Mouse (Mus musculus) limb, embryonic 14.5 days (tissue): Measurements from ENCODE around the gene Tuft1. TPM values are rescaled to one million over a fixed set of nuclear protein-coding genes. Genes with fewer than 3 reads are reported as not detected.

Experiments used
- ATAC-seq: fragments of 200-750 bp; cut with Nextera tagmentation; 2 replicates; pipeline ENCODE4 v1.8.0; 2017; ENCODE audit warnings: low read depth, moderate number of reproducible peaks, moderate TSS enrichment; ENCODE audit not compliant: low FRiP score
- DNase-seq: peaks from one replicate; pipeline ENCODE4 v3.0.0-alpha.2; 2015; ENCODE audit warnings: low spot score
- H3K27ac ChIP-seq: fragments of 300-500 bp; sonication (generic); replicated peaks from 2 replicates; pipeline ENCODE4 v1.5.1; 2014; ENCODE audit warnings: low read depth, mild to moderate bottlenecking, low read length, moderate library complexity, mixed read lengths
- H3K27me3 ChIP-seq: fragments of 300-500 bp; sonication (generic); 2 replicates; pipeline ENCODE4 v1.6.1; 2014; ENCODE audit warnings: low read length, mixed read lengths; ENCODE audit not compliant: control insufficient read depth, insufficient read depth
- H3K36me3 ChIP-seq: fragments of 300-500 bp; sonication (generic); 2 replicates; pipeline ENCODE4 v1.6.1; 2014; ENCODE audit warnings: mild to moderate bottlenecking, low read length, moderate library complexity, mixed read lengths; ENCODE audit not compliant: control insufficient read depth, insufficient read depth
- H3K4me1 ChIP-seq: fragments of 300-500 bp; sonication (generic); 2 replicates; pipeline ENCODE4 v1.6.1; 2014; ENCODE audit warnings: antibody characterized with exemption, low read length, mixed read lengths; ENCODE audit not compliant: control insufficient read depth, insufficient read depth
- H3K4me2 ChIP-seq: fragments of 300-500 bp; sonication (generic); replicated peaks from 2 replicates; pipeline ENCODE4 v1.6.1; 2014; ENCODE audit warnings: low read depth, mild to moderate bottlenecking, low read length, moderate library complexity; ENCODE audit not compliant: severe bottlenecking
- H3K4me3 ChIP-seq: fragments of 300-500 bp; sonication (generic); replicated peaks from 2 replicates; pipeline ENCODE4 v1.5.1; 2014; ENCODE audit warnings: low read length
- H3K9ac ChIP-seq: fragments of 300-500 bp; sonication (generic); 2 replicates; pipeline ENCODE4 v1.6.1; 2014; ENCODE audit warnings: mild to moderate bottlenecking, low read depth, low read length, moderate library complexity; ENCODE audit not compliant: severe bottlenecking
- H3K9me3 ChIP-seq: fragments of 300-500 bp; sonication (generic); 2 replicates; pipeline ENCODE4 v1.6.1; 2016; ENCODE audit warnings: low read length; ENCODE audit not compliant: control insufficient read depth
- POLR2A ChIP-seq: fragments of 200-500 bp; IDR thresholded peaks from 2 replicates; pipeline ENCODE4 v1.8.0; 2012; ENCODE audit warnings: inconsistent platforms, mild to moderate bottlenecking, moderate library complexity, borderline replicate concordance; ENCODE audit not compliant: insufficient read depth, insufficient read length; ENCODE audit errors: extremely low read depth
- WGBS: fragments of 180-500 bp; shearing (Covaris S2); extraction: QIAGEN DNeasy Blood & Tissue Kit; methylation state at CpG from one replicate; pipeline ENCODE4 v1.1.7; 2014; 5-methylcytosine and 5-hydroxymethylcytosine counted together
- polyA plus RNA-seq, 2 experiments: library from polyadenylated mRNA; depleted of rRNA in 1 of 2; stranded (reverse) in 1 of 2; unstranded in 1 of 2; fragments of >200 nt; fragmentation: Nextera tagmentation in 1 of 2; extraction: Ambion mirVana in 1 of 2; gene quantifications; 2 replicates each; pipeline versions ENCODE4 v1.2.1 to v1.2.3; 2012 to 2014

Tuft1 gene
- polyA plus RNA-seq, 2 experiments, result 11.9 to 19.1 TPM

GRCm38 (mm10) chr3:94629876-94630275 lies 28.8 kb downstream of the Tuft1 start:
- Histone ChIP-seq H3K4me3 (no peak overlapping the region), H3K27me3 (no peaks in the 10 kb centered on the region), H3K36me3 (no peaks in the 10 kb centered on the region), H3K4me2 (no peak overlapping the region), H3K27ac (no peak overlapping the region), H3K4me1 (no peaks in the 10 kb centered on the region), H3K9me3 (no peaks in the 10 kb centered on the region), H3K9ac (no peak overlapping the region)
- WGBS, result 72% methylated on average over 3 of the region's 3 CpGs
- no peak for TF ChIP-seq POLR2A
- ATAC-seq (no peak), DNase-seq (no peak)

GRCm38 (mm10) chr3:94628712-94629111 lies 30.0 kb downstream of the Tuft1 start:
- Histone ChIP-seq H3K4me1 (no peaks in the 10 kb centered on the region), H3K9ac (no peak overlapping the region), H3K4me2 (no peak overlapping the region), H3K36me3 (no peaks in the 10 kb centered on the region), H3K9me3 (no peaks in the 10 kb centered on the region), H3K27ac (no peak overlapping the region), H3K4me3 (no peak overlapping the region), H3K27me3 (no peaks in the 10 kb centered on the region)
- ATAC-seq (no peak), DNase-seq (no peak)
- WGBS, result 86% methylated on average over 5 of the region's 5 CpGs
- TF ChIP-seq POLR2A, result no peak

- H3K4me3 ChIP-seq, result no peak overlapping the region
- H3K9ac ChIP-seq, result no peak overlapping the region
- no peak overlapping the region for H3K27ac ChIP-seq
- no peak for DNase-seq
- no peaks in the 10 kb centered on the region for H3K9me3 ChIP-seq
- TF ChIP-seq POLR2A, result no peak
- no peaks in the 10 kb centered on the region for H3K4me1 ChIP-seq
- H3K36me3 ChIP-seq, result no peaks in the 10 kb centered on the region
- no peak overlapping the region for H3K4me2 ChIP-seq
- WGBS, result 80% methylated on average over 4 of the region's 4 CpGs
- ATAC-seq, result no peak
- H3K27me3 ChIP-seq, result no peaks in the 10 kb centered on the region
These were observed 34.4 kb downstream of the Tuft1 start for GRCm38 (mm10) chr3:94624281-94624680.

GRCm38 (mm10) chr3:94622550-94622949 lies 36.1 kb downstream of the Tuft1 start:
- Histone ChIP-seq H3K4me2 (no peak overlapping the region), H3K36me3 (no peaks in the 10 kb centered on the region), H3K27me3 (no peaks in the 10 kb centered on the region), H3K27ac (0 out of 2 replicates have a peak overlapping the region, but pooled peaks have one; percentile 38), H3K4me3 (no peak overlapping the region), H3K4me1 (no peaks in the 10 kb centered on the region), H3K9me3 (no peaks in the 10 kb centered on the region), H3K9ac (no peak overlapping the region)
- no peak for ATAC-seq
- no peak for DNase-seq
- WGBS, result 91% methylated on average over 10 of the region's 10 CpGs
- no peak for TF ChIP-seq POLR2A

GRCm38 (mm10) chr3:94621740-94622507 lies 36.7 kb downstream of the Tuft1 start:
- no peak overlapping the region for H3K4me2 ChIP-seq
- no peak overlapping the region for H3K4me3 ChIP-seq
- H3K4me1 ChIP-seq, result no peaks in the 10 kb centered on the region
- ATAC-seq, result no peak
- WGBS, result 72% methylated on average over 11 of the region's 11 CpGs
- no peaks in the 10 kb centered on the region for H3K9me3 ChIP-seq
- no peaks in the 10 kb centered on the region for H3K27me3 ChIP-seq
- no peak overlapping the region for H3K9ac ChIP-seq
- no peak for DNase-seq
- TF ChIP-seq POLR2A, result no peak
- H3K27ac ChIP-seq, result 0 out of 2 replicates have a peak overlapping the region, but pooled peaks have one; percentile 38
- no peaks in the 10 kb centered on the region for H3K36me3 ChIP-seq
